12 mouse cellular contexts compared by ENCODE assay signal in the genomic region with DNA sequence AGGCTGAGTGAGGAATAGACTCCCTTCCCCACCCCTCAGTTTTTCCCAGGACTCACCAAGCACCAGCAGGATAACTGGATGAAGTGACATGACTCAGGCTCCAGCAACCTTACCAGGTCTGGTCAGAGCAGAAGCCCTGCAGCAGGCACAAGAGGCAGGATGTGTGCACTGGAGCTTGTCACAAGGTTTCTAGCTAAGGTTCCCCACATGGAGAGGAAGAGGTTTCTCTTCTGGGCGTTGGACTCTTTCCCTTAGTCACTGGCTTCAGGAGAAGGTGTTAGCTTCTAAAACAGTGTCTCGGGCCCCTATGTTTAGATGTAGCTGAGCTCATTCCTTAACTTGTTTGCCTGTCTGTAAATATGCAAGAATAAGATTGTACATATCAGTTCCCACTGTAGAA. TPM values are rescaled to one million over a fixed set of nuclear protein-coding genes. Genes with fewer than 3 reads are reported as not detected.
DNase-seq lines count a peak whose midpoint lies in the region; ATAC-seq lines count a peak whose summit lies in the region.
"Had no signal": no experiment of that assay in that cellular context is flagged by ENCODE, and none has a peak within 500 bp of the region (broad histone marks: within the 10 kb centered on the region; RNA-seq: fewer than 3 reads in every experiment).

A gene (minus strand): TSS at position 192 of the 400 bp plus-strand sequence.

- WGBS in hindbrain, embryonic 14.5 days: 80% methylated on average over 2 of the region's 2 CpGs
- 89% methylated on average over 2 of the region's 2 CpGs for WGBS in neural tube, embryonic 15.5 days

- no peaks in the 10 kb centered on the region for H3K4me1 ChIP-seq in hindbrain, embryonic 14.5 days (replicated peaks; ENCODE audit: control insufficient read depth, insufficient read depth, low read length)
- H3K4me1 ChIP-seq in neural tube, embryonic 15.5 days: no peaks in the 10 kb centered on the region
- H3K4me1 ChIP-seq: embryonic facial prominence, embryonic 13.5 days had no signal

- H3K4me3 ChIP-seq in hindbrain, embryonic 14.5 days (replicated peaks; ENCODE audit: low read length): no peak within 1 kb of the TSS
- no peak within 1 kb of the TSS for H3K4me3 ChIP-seq in neural tube, embryonic 15.5 days (replicated peaks)
- H3K4me3 ChIP-seq: embryonic facial prominence, embryonic 13.5 days; left cerebral cortex, adult 2 months; myocyte had no signal

- no peaks in the 10 kb centered on the region for H3K9me3 ChIP-seq in hindbrain, embryonic 14.5 days (ENCODE audit: control insufficient read depth, low read length)
- no peaks in the 10 kb centered on the region for H3K9me3 ChIP-seq in neural tube, embryonic 15.5 days (replicated peaks)
- H3K9me3 ChIP-seq: embryonic facial prominence, embryonic 13.5 days had no signal

- no peak within 1 kb of the TSS for H3K4me2 ChIP-seq in hindbrain, embryonic 14.5 days (replicated peaks)
- H3K4me2 ChIP-seq in neural tube, embryonic 15.5 days: no peak within 1 kb of the TSS
- H3K4me2 ChIP-seq: embryonic facial prominence, embryonic 13.5 days had no signal

- no peak within 1 kb of the TSS for H3K27ac ChIP-seq in hindbrain, embryonic 14.5 days
- no peak within 1 kb of the TSS for H3K27ac ChIP-seq in neural tube, embryonic 15.5 days (replicated peaks)
- H3K27ac ChIP-seq: embryonic facial prominence, embryonic 13.5 days; left cerebral cortex, adult 2 months had no signal

- peak; percentile 46; the same call in 1 of the 2 replicates for ATAC-seq in erythroid progenitor cell, adult 5-6 weeks (replicated peaks; ENCODE audit: low FRiP score, poor library complexity, severe bottlenecking)
- ATAC-seq in monocyte, adult 5-6 weeks (replicated peaks; ENCODE audit: insufficient number of reproducible peaks, low FRiP score, low TSS enrichment, poor library complexity, severe bottlenecking): peak; percentile 89
- ATAC-seq in hindbrain, embryonic 14.5 days (ENCODE audit: low FRiP score): no peak
- no peak for ATAC-seq in neural tube, embryonic 15.5 days (ENCODE audit: low FRiP score)
- ATAC-seq: Patski had no signal

- H3K36me3 ChIP-seq in hindbrain, embryonic 14.5 days (replicated peaks; ENCODE audit: control insufficient read depth, insufficient read depth): no peaks in the 10 kb centered on the region
- no peaks in the 10 kb centered on the region for H3K36me3 ChIP-seq in neural tube, embryonic 15.5 days
- H3K36me3 ChIP-seq: embryonic facial prominence, embryonic 13.5 days had no signal

- peak; percentile 88 for DNase-seq in 416B (ENCODE audit: low read depth)
- peak; percentile 44 for DNase-seq in CD4-positive helper T cell, adult 2 months (ENCODE audit: low read depth, low spot score)
- DNase-seq in hindbrain, embryonic 14.5 days (ENCODE audit: low spot score): no peak
- no peak for DNase-seq in kidney, postnatal 25 days
- DNase-seq: kidney, adult 18-20 months had no signal

- no peaks in the 10 kb centered on the region for H3K27me3 ChIP-seq in hindbrain, embryonic 14.5 days (ENCODE audit: control insufficient read depth, insufficient read depth, low read length)
- H3K27me3 ChIP-seq in neural tube, embryonic 15.5 days (replicated peaks): no peaks in the 10 kb centered on the region
- H3K27me3 ChIP-seq: embryonic facial prominence, embryonic 13.5 days; Patski had no signal

- no peak within 1 kb of the TSS for H3K9ac ChIP-seq in hindbrain, embryonic 14.5 days
- H3K9ac ChIP-seq in neural tube, embryonic 15.5 days (replicated peaks): no peak within 1 kb of the TSS
- H3K9ac ChIP-seq: embryonic facial prominence, embryonic 13.5 days had no signal

RNA-seq across cellular contexts. Expression of the gene that starts here (rescaled TPM):
- total RNA-seq in erythroid progenitor cell, adult 5-6 weeks (2015; ENCODE audit: low replicate concordance): 10.5 and 12.6 TPM in 2 replicates
- 10.3 and 11.6 TPM in 2 replicates for total RNA-seq in erythroid progenitor cell, adult 5-6 weeks (2017; ENCODE audit: low replicate concordance)
- 201 to 374 TPM (median 334 TPM) in 3 replicates for total RNA-seq in monocyte, adult 5-6 weeks (2017)
- polyA plus RNA-seq in hindbrain, embryonic 14.5 days (2014; fragmentation: Nextera tagmentation; extraction: Ambion mirVana): 2.8 and 3.4 TPM in 2 replicates
- 3.5 and 4.6 TPM in 2 replicates for polyA plus RNA-seq in neural tube, embryonic 15.5 days (2015; fragmentation: Nextera tagmentation; extraction: Ambion mirVana)
- polyA plus RNA-seq: myocyte had no signal

Comparison
In these comparisons a context has a peak if more than half of its experiments do, and no peak if none do; other contexts are left out.
1. RNA of the gene that starts here (total RNA-seq): 201 to 374 TPM in monocyte, adult 5-6 weeks; 10.3 to 12.6 TPM in erythroid progenitor cell, adult 5-6 weeks; every median in the first group is over 10 times any median in the second.
2. DNase-seq: peak in 416B (single experiment) and CD4-positive helper T cell, adult 2 months (single experiment); none in hindbrain, embryonic 14.5 days (single experiment) and kidney, postnatal 25 days (0 of 2).
3. ATAC-seq: peak in erythroid progenitor cell, adult 5-6 weeks (single experiment) and monocyte, adult 5-6 weeks (single experiment); none in hindbrain, embryonic 14.5 days (single experiment) and neural tube, embryonic 15.5 days (single experiment).